Mouse (Mus musculus) embryonic facial prominence, embryonic 13.5 days (tissue): ENCODE results near the gene Ccdc153. TPM values are rescaled to one million over a fixed set of nuclear protein-coding genes. Genes with fewer than 3 reads are reported as not detected.

Experiments used
- ATAC-seq: fragments of 200-750 bp; cut with Nextera tagmentation; 2 replicates; pipeline ENCODE4 v1.8.0; 2017; ENCODE audit warnings: low read depth; ENCODE audit not compliant: insufficient number of reproducible peaks, insufficient read depth, low FRiP score, low TSS enrichment
- H3K27ac ChIP-seq: fragments of 300-500 bp; sonication (generic); 2 replicates; pipeline ENCODE4 v1.5.1; 2015; ENCODE audit warnings: moderate library complexity, mild to moderate bottlenecking, inconsistent platforms
- H3K27me3 ChIP-seq: fragments of 300-500 bp; sonication (generic); 2 replicates; pipeline ENCODE4 v1.6.1; 2015; ENCODE audit warnings: mild to moderate bottlenecking, inconsistent platforms
- H3K36me3 ChIP-seq: fragments of 300-500 bp; sonication (generic); 2 replicates; pipeline ENCODE4 v1.6.1; 2015; ENCODE audit warnings: mild to moderate bottlenecking, inconsistent platforms
- H3K4me1 ChIP-seq: fragments of 300-500 bp; sonication (generic); 2 replicates; pipeline ENCODE4 v1.6.1; 2015; ENCODE audit warnings: inconsistent platforms
- H3K4me2 ChIP-seq: fragments of 300-500 bp; sonication (generic); 2 replicates; pipeline ENCODE4 v1.6.1; 2015; ENCODE audit warnings: moderate library complexity, mild to moderate bottlenecking, inconsistent platforms
- H3K4me3 ChIP-seq: fragments of 300-500 bp; sonication (generic); 2 replicates; pipeline ENCODE4 v1.5.1; 2015; ENCODE audit warnings: mild to moderate bottlenecking, inconsistent platforms
- H3K9ac ChIP-seq: fragments of 300-500 bp; sonication (generic); 2 replicates; pipeline ENCODE4 v1.6.1; 2015; ENCODE audit warnings: mild to moderate bottlenecking, inconsistent platforms
- H3K9me3 ChIP-seq: fragments of 300-500 bp; sonication (generic); 2 replicates; pipeline ENCODE4 v1.6.1; 2016; ENCODE audit warnings: inconsistent platforms
- WGBS: fragments of 180-500 bp; shearing (Covaris S2); methylation state at CpG from one replicate; pipeline ENCODE4 v1.1.7; 2015; ENCODE audit warnings: mixed read lengths; 5-methylcytosine and 5-hydroxymethylcytosine counted together
- polyA plus RNA-seq: library from polyadenylated mRNA; unstranded; fragments of >200 nt; fragmentation: Nextera tagmentation; extraction: Ambion mirVana; gene quantifications from 2 replicates; pipeline ENCODE4 v1.2.1, GENCODE M21; 2015

Ccdc153 gene
- polyA plus RNA-seq, 1 experiment from 2014 or later = not detected

DNA sequence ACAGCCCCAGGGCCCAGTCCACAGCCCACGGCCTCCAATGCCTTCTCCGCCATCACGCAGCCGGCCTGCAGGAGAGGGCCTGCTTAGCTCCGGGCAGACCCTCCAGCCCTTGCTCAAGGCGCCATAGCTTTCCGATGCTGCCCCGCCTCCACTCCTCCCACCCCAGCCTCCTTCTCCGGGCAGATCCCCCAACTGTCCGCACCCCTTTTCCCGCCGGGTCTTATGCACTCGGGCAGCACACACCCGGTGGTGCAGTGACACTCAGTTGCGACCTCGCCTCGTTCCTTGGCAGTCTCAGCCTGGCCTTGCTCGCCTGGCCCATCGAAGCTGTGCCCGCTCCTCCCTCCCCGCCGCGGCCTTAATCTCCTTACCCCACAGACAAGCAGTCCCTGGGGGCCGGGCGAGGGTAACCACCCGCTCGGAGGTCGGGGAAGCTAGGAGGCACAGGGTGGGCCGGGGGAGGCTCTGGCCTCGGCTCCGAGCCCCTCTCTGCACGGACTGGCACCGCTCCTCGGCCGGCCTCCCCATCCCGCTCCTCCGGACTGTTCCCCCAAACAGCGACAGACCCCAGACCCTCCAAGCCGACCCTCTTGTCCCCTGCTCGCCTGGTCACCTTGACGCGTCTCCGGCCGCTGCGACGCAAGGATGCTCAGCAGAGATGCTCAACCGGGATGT is 47.1 kb downstream of the Ccdc153 start:
- Histone ChIP-seq H3K4me2 (peak overlapping the region; percentile 95), H3K36me3 (peaks cover 25% of the 10 kb centered on the region), H3K9me3 (no peaks in the 10 kb centered on the region), H3K27ac (no peak overlapping the region), H3K4me3 (peak overlapping the region; percentile 71), H3K4me1 (peaks cover 24% of the 10 kb centered on the region), H3K27me3 (peaks cover 46% of the 10 kb centered on the region), H3K9ac (peak overlapping the region; percentile 78)
- ATAC-seq = peak; percentile 53; the same call in 1 of the 2 replicates
- 1% methylated on average over 47 of the region's 47 CpGs for WGBS

DNA sequence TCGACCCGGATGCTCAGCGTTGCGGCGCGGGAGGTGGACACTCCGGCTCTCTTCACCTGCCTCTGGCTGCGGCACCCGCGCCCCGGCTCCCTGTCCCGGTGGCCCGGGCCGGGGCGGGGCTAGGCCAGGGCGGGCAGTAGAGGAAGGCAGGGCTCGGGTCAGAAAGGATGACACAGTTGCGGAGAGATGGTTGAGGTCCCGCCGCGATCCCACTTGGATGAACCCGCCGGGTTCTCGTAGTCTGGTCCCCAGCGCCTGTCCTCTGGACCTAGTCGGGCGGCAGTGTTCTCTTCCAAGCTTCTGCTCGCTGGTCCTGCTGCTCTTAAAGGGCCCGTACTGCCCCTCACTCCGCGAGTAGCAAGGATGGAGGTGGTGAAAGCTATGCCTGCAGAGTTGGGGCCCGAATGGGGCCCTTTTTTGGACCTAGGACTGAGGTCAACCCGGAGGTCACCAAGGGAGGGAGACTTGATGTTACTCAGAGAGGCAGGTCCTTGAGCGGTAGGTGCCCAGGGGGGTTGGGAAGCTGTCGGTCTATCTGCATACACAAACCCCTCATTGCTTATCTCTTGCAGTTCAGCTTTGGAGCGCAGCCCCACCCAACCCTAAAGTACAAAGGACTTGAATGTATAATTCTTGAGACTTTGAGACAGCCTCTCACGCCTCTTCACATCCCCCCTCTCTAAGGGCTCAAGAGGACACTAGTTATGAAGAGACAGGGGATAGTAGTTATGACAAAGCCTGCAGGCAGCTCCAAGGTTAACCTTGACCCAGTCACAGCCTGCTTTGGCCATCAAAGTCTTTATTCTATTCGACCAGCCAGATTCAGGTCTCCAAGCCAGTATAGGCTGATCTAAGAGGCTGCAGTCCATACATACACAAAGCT is 47.8 kb downstream of the Ccdc153 start, which contains the start of gene Abcg4:
TSS of gene Abcg4 (minus strand) at position 540 of the 883 bp plus-strand sequence.
- 3% methylated on average over 38 of the region's 38 CpGs for WGBS
- peaks cover 46% of the 10 kb centered on the region for H3K27me3 ChIP-seq
- H3K9ac ChIP-seq = peak within 1 kb of the TSS; percentile 78
- H3K4me2 ChIP-seq = peak within 1 kb of the TSS; percentile 95
- H3K9me3 ChIP-seq = no peaks in the 10 kb centered on the region
- H3K4me3 ChIP-seq = peak within 1 kb of the TSS; percentile 71
- H3K36me3 ChIP-seq = peaks cover 33% of the 10 kb centered on the region
- H3K4me1 ChIP-seq = peaks cover 24% of the 10 kb centered on the region
- no peak within 1 kb of the TSS for H3K27ac ChIP-seq
- 0 out of 2 replicates have a peak, but pooled peaks have one; percentile 29 for ATAC-seq

DNA sequence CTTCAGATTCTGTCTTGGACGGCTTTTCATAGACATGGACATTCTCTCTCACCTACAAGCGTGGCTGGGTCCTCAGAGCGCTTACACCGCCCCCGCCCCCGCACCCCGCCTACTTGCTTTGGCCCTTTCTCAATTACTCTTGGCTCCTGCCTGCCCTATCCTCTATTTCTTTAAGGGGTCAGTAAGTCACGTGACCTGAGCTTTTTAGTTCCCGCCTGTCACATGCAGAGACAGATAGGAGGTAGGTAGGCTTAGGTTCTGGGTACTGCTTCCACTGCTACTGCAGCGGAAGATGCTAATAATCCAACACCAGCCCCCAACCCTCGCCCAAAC is 48.4 kb downstream of the Ccdc153 start:
- Histone ChIP-seq H3K27ac (no peak overlapping the region), H3K9ac (no peak overlapping the region), H3K9me3 (no peaks in the 10 kb centered on the region), H3K4me3 (no peak overlapping the region), H3K36me3 (peaks cover 39% of the 10 kb centered on the region), H3K4me1 (peaks cover 24% of the 10 kb centered on the region), H3K4me2 (peak overlapping the region; percentile 95), H3K27me3 (peaks cover 46% of the 10 kb centered on the region)
- no peak for ATAC-seq
- WGBS = 11% methylated on average over 11 of the region's 11 CpGs

DNA sequence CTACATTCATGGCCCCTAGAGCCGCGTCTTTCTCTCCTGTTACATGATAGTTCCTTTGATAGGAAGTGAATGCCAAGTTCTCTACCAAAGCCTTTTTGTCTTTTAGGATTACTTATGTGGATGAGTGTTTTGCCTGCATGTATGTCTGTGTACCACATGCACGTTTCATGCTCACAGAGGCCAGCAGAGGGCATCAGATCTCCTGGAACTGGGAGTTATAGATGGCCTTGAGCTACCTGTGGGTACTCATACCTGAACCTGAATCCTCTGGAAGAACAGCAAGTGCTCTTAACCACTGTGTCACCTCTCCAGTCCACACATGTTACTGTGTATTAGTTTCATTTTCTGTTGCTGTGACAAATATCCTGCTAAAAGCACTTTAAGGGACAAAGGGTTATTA is 52.0 kb downstream of the Ccdc153 start:
- Histone ChIP-seq H3K4me2 (no peak overlapping the region), H3K27ac (no peak overlapping the region), H3K9me3 (no peaks in the 10 kb centered on the region), H3K4me3 (no peak overlapping the region), H3K4me1 (peaks cover 14% of the 10 kb centered on the region), H3K9ac (no peak overlapping the region), H3K36me3 (peaks cover 72% of the 10 kb centered on the region), H3K27me3 (peaks cover 28% of the 10 kb centered on the region)
- 71% methylated on average over 3 of the region's 3 CpGs for WGBS
- no peak for ATAC-seq

Other genes with a start within 250 kb of the Ccdc153 start
- gene Thy1, start 197.3 kb upstream of the Ccdc153 start, polyA plus RNA-seq = 4.3 and 5.6 TPM in 2 replicates
- 14.6 and 15.2 TPM in 2 replicates for gene Usp2, start 173.7 kb upstream of the Ccdc153 start, polyA plus RNA-seq
- 0.21 and 0.39 TPM in 2 replicates for gene Mfrp, start 138.9 kb upstream of the Ccdc153 start, polyA plus RNA-seq
- gene C1qtnf5, start 133.4 kb upstream of the Ccdc153 start, polyA plus RNA-seq = 1.5 and 2.8 TPM in 2 replicates
- gene Gm49380, start 127.2 kb upstream of the Ccdc153 start, polyA plus RNA-seq = 0.30 and 0.48 TPM in 2 replicates
- 73.3 and 80.1 TPM in 2 replicates for gene Rnf26, start 127.2 kb upstream of the Ccdc153 start, polyA plus RNA-seq
- 25.6 and 28.9 TPM in 2 replicates for gene Mcam, start 106.2 kb upstream of the Ccdc153 start, polyA plus RNA-seq
- gene Cbl, start 6.6 kb upstream of the Ccdc153 start, polyA plus RNA-seq = 17.3 and 19.5 TPM in 2 replicates
- gene Pdzd3, start 10.8 kb downstream of the Ccdc153 start, polyA plus RNA-seq = 0.37 TPM in 1 of 2 replicates, not detected in the other
- 8.2 and 9.8 TPM in 2 replicates for gene Nlrx1, start 27.9 kb downstream of the Ccdc153 start, polyA plus RNA-seq
- gene Abcg4, start 47.9 kb downstream of the Ccdc153 start, polyA plus RNA-seq = 6.1 and 6.5 TPM in 2 replicates
- gene Hinfp, start 65.0 kb downstream of the Ccdc153 start, polyA plus RNA-seq = 27.9 and 30.6 TPM in 2 replicates
- 8.3 TPM in 2 replicates for gene C2cd2l, start 79.6 kb downstream of the Ccdc153 start, polyA plus RNA-seq
- gene Dpagt1, start 85.3 kb downstream of the Ccdc153 start, polyA plus RNA-seq = 38.4 and 40.5 TPM in 2 replicates
- gene H2afx, start 94.0 kb downstream of the Ccdc153 start, polyA plus RNA-seq = 365 and 385 TPM in 2 replicates
- gene Hmbs, start 103.6 kb downstream of the Ccdc153 start, polyA plus RNA-seq = 114 and 119 TPM in 2 replicates
- gene Vps11, start 121.0 kb downstream of the Ccdc153 start, polyA plus RNA-seq = 27.7 and 28.2 TPM in 2 replicates
- gene Hyou1, start 138.8 kb downstream of the Ccdc153 start, polyA plus RNA-seq = 30.8 and 31.6 TPM in 2 replicates
- 12.2 and 13.4 TPM in 2 replicates for gene Slc37a4, start 156.2 kb downstream of the Ccdc153 start, polyA plus RNA-seq
- gene Rps25, start 166.5 kb downstream of the Ccdc153 start, polyA plus RNA-seq = 2,222 and 2,384 TPM in 2 replicates
- 165 and 174 TPM in 2 replicates for gene Trappc4, start 166.9 kb downstream of the Ccdc153 start, polyA plus RNA-seq
- 33.3 and 35.3 TPM in 2 replicates for gene Ccdc84, start 177.9 kb downstream of the Ccdc153 start, polyA plus RNA-seq
- gene Foxr1, start 200.5 kb downstream of the Ccdc153 start, polyA plus RNA-seq = not detected in 2 replicates
- gene Upk2, start 214.3 kb downstream of the Ccdc153 start, polyA plus RNA-seq = 2.8 and 2.9 TPM in 2 replicates
- 18.2 and 19.3 TPM in 2 replicates for gene Bcl9l, start 242.1 kb downstream of the Ccdc153 start, polyA plus RNA-seq